Mouse (Mus musculus): ENCODE data around the gene Rack1.

DNA sequence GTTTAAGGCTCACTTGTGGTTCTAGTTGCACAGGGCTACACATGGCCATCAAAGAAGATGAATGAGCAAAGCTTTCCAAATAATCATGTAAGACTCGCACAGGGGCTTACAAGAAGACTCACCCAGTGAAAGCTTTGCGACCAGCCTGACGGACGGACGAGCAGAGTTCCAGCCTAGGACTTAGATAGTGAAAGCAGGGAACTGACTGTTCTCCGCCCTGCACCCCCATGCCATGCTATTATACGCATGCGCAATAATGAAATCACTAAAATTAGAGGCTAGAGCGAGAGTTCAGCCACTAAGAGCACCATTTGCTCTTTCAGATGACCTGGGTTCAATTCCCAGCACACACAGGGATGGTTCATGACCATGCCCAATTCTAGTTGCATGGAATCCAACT is 22.8 kb upstream of the Rack1 start:
- TF ChIP-seq CTCF (IDR thresholded peaks at IDR 0.05; ENCODE audit: low read depth) (no peak), EP300 (IDR thresholded peaks at IDR 0.05; ENCODE audit: low read depth) (no peak)

Measured in heart, postnatal 0 days (tissue).